Comparison of ENCODE assay signal across 8 mouse cellular contexts in genomic region chr10:62920766-62921156, GRCm38 (mm10). TPM values are rescaled to one million over a fixed set of nuclear protein-coding genes. Genes with fewer than 3 reads are reported as not detected.
DNase-seq lines count a peak whose midpoint lies in the region; ATAC-seq and TF ChIP-seq lines count a peak whose summit lies in the region.

No protein-coding gene starts in this region.

- H3K27me3 ChIP-seq in kidney, embryonic 16.5 days (ENCODE audit: insufficient read depth, low read length), result no peaks in the 10 kb centered on the region
- no peaks in the 10 kb centered on the region for H3K27me3 ChIP-seq in hindbrain, embryonic 16.5 days (replicated peaks; ENCODE audit: control insufficient read depth, insufficient read depth, low read length)
- no peaks in the 10 kb centered on the region for H3K27me3 ChIP-seq in midbrain, embryonic 16.5 days (ENCODE audit: control insufficient read depth, insufficient read depth, low read depth, low read length)

- peak overlapping the region; percentile 87 for H3K4me2 ChIP-seq in kidney, embryonic 16.5 days (replicated peaks; ENCODE audit: low read depth, low read length)
- peak overlapping the region; percentile 80 for H3K4me2 ChIP-seq in hindbrain, embryonic 16.5 days (ENCODE audit: low read length)
- peak overlapping the region; percentile 87 for H3K4me2 ChIP-seq in midbrain, embryonic 16.5 days (ENCODE audit: low read length)

- H3K4me1 ChIP-seq in kidney, embryonic 16.5 days (ENCODE audit: insufficient read depth, low read length), result peaks cover 7% of the 10 kb centered on the region
- H3K4me1 ChIP-seq in cortical plate, adult 2 months (ENCODE audit: control insufficient read depth, insufficient read depth, low read length), result peaks cover 3% of the 10 kb centered on the region; the same call in 1 of the 2 replicates
- peaks cover 11% of the 10 kb centered on the region for H3K4me1 ChIP-seq in hindbrain, embryonic 16.5 days (ENCODE audit: control insufficient read depth, insufficient read depth, low read depth, low read length)
- peaks cover 14% of the 10 kb centered on the region for H3K4me1 ChIP-seq in midbrain, embryonic 16.5 days (ENCODE audit: control insufficient read depth, insufficient read depth, low read length)

- TF ChIP-seq POLR2A in cortical plate, adult 2 months (IDR thresholded peaks at IDR 0.05; ENCODE audit: extremely low read depth, insufficient read depth, low read length), result no peak

- no peak for DNase-seq in kidney, postnatal 25 days
- no peak for DNase-seq in layer of hippocampus, adult 9-10 months (ENCODE audit: low spot score)
- no peak for DNase-seq in left cerebral cortex, adult 18-20 months (ENCODE audit: low spot score in 2 of 2)
- DNase-seq in layer of hippocampus, adult 9-11 months, result no peak

- H3K9ac ChIP-seq in kidney, embryonic 16.5 days (replicated peaks; ENCODE audit: low read length), result peak overlapping the region; percentile 91
- H3K9ac ChIP-seq in hindbrain, embryonic 16.5 days (ENCODE audit: low read depth, low read length), result peak overlapping the region; percentile 98
- H3K9ac ChIP-seq in midbrain, embryonic 16.5 days (ENCODE audit: low read depth, low read length), result peak overlapping the region; percentile 99

- H3K9me3 ChIP-seq in kidney, embryonic 16.5 days (ENCODE audit: low read length), result no peaks in the 10 kb centered on the region
- no peaks in the 10 kb centered on the region for H3K9me3 ChIP-seq in hindbrain, embryonic 16.5 days (ENCODE audit: control insufficient read depth, low read length)
- H3K9me3 ChIP-seq in midbrain, embryonic 16.5 days (replicated peaks; ENCODE audit: control insufficient read depth, low read length, poor library complexity, severe bottlenecking), result no peaks in the 10 kb centered on the region

- no peaks in the 10 kb centered on the region for H3K36me3 ChIP-seq in kidney, embryonic 16.5 days (ENCODE audit: insufficient read depth, low read length)
- H3K36me3 ChIP-seq in hindbrain, embryonic 16.5 days (ENCODE audit: control insufficient read depth, insufficient read depth, low read length), result no peaks in the 10 kb centered on the region
- H3K36me3 ChIP-seq in midbrain, embryonic 16.5 days (ENCODE audit: control insufficient read depth, insufficient read depth, low read length), result no peaks in the 10 kb centered on the region

- peak; percentile 71 for ATAC-seq in kidney, embryonic 16.5 days (ENCODE audit: low FRiP score, low TSS enrichment)
- peak; percentile 82 for ATAC-seq in hindbrain, embryonic 16.5 days
- ATAC-seq in midbrain, embryonic 16.5 days, result peak; percentile 80

- WGBS in kidney, embryonic 16.5 days, result 0% methylated on average over 29 of the region's 29 CpGs
- WGBS in hindbrain, embryonic 16.5 days, result under 1% methylated on average over 29 of the region's 29 CpGs
- 0% methylated on average over 27 of the region's 29 CpGs for WGBS in midbrain, embryonic 16.5 days

- TF ChIP-seq CTCF in cortical plate, adult 2 months (IDR thresholded peaks at IDR 0.05; ENCODE audit: extremely low read depth, insufficient read depth, low read length), result no peak

- H3K4me3 ChIP-seq in kidney, embryonic 16.5 days (ENCODE audit: low read length), result peak overlapping the region; percentile 83
- H3K4me3 ChIP-seq in cortical plate, adult 2 months (ENCODE audit: insufficient read depth, low read length), result peak overlapping the region; percentile 80
- peak overlapping the region; percentile 100 for H3K4me3 ChIP-seq in hindbrain, embryonic 16.5 days (ENCODE audit: low read length)
- H3K4me3 ChIP-seq in midbrain, embryonic 16.5 days (ENCODE audit: low read depth, low read length), result peak overlapping the region; percentile 98

- peak overlapping the region; percentile 81 for H3K27ac ChIP-seq in kidney, embryonic 16.5 days (ENCODE audit: low read length)
- peak overlapping the region; percentile 50; the same call in 1 of the 2 replicates for H3K27ac ChIP-seq in cortical plate, adult 2 months (ENCODE audit: insufficient read depth, low read length)
- peak overlapping the region; percentile 92 for H3K27ac ChIP-seq in hindbrain, embryonic 16.5 days (ENCODE audit: low read depth, low read length)
- peak overlapping the region; percentile 91 for H3K27ac ChIP-seq in midbrain, embryonic 16.5 days (ENCODE audit: low read length)

RNA-seq across cellular contexts. Expression of gene Slc25a16, which starts 0.3 kb away (rescaled TPM):
- 19.0 and 19.4 TPM in 2 replicates for polyA plus RNA-seq in kidney, embryonic 16.5 days (2015; fragmentation: Nextera tagmentation; extraction: Ambion mirVana)
- polyA plus RNA-seq in cortical plate, adult 2 months (2012; rRNA removed), result 35.3 and 36.5 TPM in 2 replicates
- 15.0 and 15.6 TPM in 2 replicates for polyA plus RNA-seq in hindbrain, embryonic 16.5 days (2015; fragmentation: Nextera tagmentation; extraction: Ambion mirVana)
- 15.1 and 15.4 TPM in 2 replicates for polyA plus RNA-seq in midbrain, embryonic 16.5 days (2015; fragmentation: Nextera tagmentation; extraction: Ambion mirVana)
- 10 to 100 TPM; 38.5 to 41.5 TPM for total RNA-seq in left cerebral cortex, adult 18-20 months (2021)

RNA-seq across cellular contexts. Expression of gene Tet1, which starts 12.0 kb away (rescaled TPM):
- 23.4 and 28.4 TPM in 2 replicates for polyA plus RNA-seq in kidney, embryonic 16.5 days (2015; fragmentation: Nextera tagmentation; extraction: Ambion mirVana)
- polyA plus RNA-seq in cortical plate, adult 2 months (2012; rRNA removed), result 3.0 and 3.2 TPM in 2 replicates
- 38.7 and 39.5 TPM in 2 replicates for polyA plus RNA-seq in hindbrain, embryonic 16.5 days (2015; fragmentation: Nextera tagmentation; extraction: Ambion mirVana)
- 42.0 and 42.4 TPM in 2 replicates for polyA plus RNA-seq in midbrain, embryonic 16.5 days (2015; fragmentation: Nextera tagmentation; extraction: Ambion mirVana)
- 10 to 100 TPM; 12.1 to 12.6 TPM for total RNA-seq in left cerebral cortex, adult 18-20 months (2021)

RNA-seq across cellular contexts. Expression of gene Dna2, which starts 26.1 kb away (rescaled TPM):
- polyA plus RNA-seq in kidney, embryonic 16.5 days (2015; fragmentation: Nextera tagmentation; extraction: Ambion mirVana), result 16.6 and 19.7 TPM in 2 replicates
- 2.3 and 2.8 TPM in 2 replicates for polyA plus RNA-seq in cortical plate, adult 2 months (2012; rRNA removed)
- polyA plus RNA-seq in hindbrain, embryonic 16.5 days (2015; fragmentation: Nextera tagmentation; extraction: Ambion mirVana), result 4.0 and 5.1 TPM in 2 replicates
- 3.5 and 4.0 TPM in 2 replicates for polyA plus RNA-seq in midbrain, embryonic 16.5 days (2015; fragmentation: Nextera tagmentation; extraction: Ambion mirVana)
- 1 to 10 TPM in 1 of 2 experiments, under 1 TPM in 1; 0.98 to 1.2 TPM for total RNA-seq in left cerebral cortex, adult 18-20 months (2021)

RNA-seq across cellular contexts. Expression of gene Rufy2, which starts 59.3 kb away (rescaled TPM):
- polyA plus RNA-seq in kidney, embryonic 16.5 days (2015; fragmentation: Nextera tagmentation; extraction: Ambion mirVana), result 22.7 and 23.0 TPM in 2 replicates
- polyA plus RNA-seq in cortical plate, adult 2 months (2012; rRNA removed), result 58.9 and 63.7 TPM in 2 replicates
- 53.9 and 68.0 TPM in 2 replicates for polyA plus RNA-seq in hindbrain, embryonic 16.5 days (2015; fragmentation: Nextera tagmentation; extraction: Ambion mirVana)
- polyA plus RNA-seq in midbrain, embryonic 16.5 days (2015; fragmentation: Nextera tagmentation; extraction: Ambion mirVana), result 61.2 and 63.0 TPM in 2 replicates
- total RNA-seq in left cerebral cortex, adult 18-20 months (2021), result 10 to 100 TPM; 75.6 to 91.0 TPM
